Mouse (Mus musculus): ENCODE results near the gene Ltc4s.

The Ltc4s gene

DNA sequence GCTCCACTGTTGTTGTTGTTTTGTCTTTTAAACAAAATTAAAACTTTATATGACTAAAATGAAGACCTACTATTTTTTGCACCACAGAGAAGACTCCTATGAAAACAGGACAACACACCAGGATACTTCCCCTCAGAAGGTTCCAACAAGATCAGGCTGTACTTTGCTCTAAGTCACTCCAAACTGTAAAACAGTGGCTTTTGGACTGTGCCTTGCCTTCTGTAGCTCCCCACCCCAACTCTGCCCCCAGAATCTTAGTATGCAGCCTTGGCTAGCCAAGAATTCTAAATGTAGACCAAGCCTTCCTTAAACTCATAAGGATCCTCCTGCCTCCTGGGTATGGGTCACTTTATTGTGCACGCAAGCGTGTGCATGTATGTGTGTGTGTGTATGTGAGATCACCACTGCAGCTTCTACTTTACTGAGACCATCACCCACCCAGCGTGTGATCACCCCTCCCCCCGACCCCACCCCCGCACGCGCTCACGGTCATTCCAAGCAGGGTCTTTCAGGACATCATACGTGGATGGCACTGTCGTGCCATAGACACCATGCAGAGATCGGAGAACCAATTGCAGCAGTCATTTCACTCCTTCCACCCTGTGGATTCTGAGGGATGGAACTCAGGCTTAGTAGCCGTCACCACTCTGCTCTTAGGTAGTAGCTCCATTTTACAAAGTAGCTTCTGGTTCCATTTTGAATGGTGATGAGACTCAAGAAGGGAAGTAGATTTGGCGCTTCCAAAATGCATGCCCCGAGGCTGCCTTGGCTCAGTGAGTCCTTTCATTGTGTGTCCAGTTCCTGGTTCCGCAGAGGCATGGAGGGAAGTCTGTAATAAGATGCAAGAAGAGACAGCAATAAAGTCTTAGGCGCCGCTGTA lies 14.4 kb downstream of the Ltc4s start:
- peak; percentile 88 for DNase-seq

DNA sequence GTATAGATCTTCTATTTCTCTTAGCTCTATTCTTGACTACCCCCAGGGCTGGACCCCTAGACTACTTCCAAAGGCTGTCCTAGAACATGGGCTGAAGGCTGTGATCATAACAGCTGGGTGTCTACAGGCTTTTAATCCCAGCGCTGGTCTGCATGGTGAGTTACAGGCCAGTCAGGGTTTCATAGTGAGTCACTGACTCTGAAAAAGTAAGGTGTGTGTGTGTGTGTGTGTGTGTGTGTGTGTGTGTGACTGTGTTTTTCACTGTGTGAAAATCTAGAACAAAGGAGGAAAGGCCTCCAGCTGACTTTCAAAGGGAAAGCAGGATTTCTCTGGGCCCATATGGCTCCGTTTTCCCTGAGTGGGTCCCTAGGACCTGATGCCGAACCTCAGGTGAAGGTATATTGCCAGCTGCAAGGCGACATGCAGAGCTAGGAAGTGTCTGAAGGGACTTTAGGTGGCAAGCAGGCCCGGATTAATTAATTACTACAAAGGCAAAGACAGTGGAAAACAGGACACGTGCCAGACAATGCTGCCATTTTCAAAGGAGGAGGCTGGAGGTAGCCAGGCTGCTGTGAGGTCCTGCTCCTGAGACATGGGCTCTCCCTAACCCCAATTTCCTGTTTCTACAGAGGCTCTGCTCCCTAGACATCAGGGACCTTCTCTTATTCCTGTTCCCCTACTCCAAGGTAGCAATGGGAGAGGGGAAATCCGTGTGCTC lies 15.7 kb downstream of the Ltc4s start:
- peak; percentile 87 for DNase-seq

- DNase-seq: peak; percentile 90
Observed at GRCm38 (mm10) chr11:50219833-50220232, 18.6 kb downstream of the Ltc4s start.

DNA sequence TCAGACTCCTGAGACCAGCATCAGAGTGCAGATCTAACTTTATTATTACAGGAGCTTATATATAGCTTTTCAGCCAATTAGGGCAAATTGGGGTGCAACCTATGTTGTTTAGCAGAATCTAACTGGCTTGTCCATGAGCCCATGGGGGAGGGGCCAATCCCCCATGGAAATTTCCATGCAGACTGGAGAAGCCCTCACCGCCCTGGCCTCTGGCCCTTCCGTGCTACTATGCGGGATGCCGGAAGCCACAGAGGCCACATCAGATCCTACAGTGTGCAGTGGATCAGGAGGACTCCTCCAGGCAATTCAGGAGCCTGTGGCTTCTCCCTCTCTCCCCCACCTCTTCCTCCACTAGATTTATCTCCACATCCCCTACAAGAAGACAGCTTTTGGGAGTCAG lies 20.6 kb downstream of the Ltc4s start:
- DNase-seq: peak; percentile 93

- DNase-seq: no peak
Observed at GRCm38 (mm10) chr11:50216724-50217366, 21.6 kb downstream of the Ltc4s start.

- DNase-seq: peak; percentile 91
Observed at GRCm38 (mm10) chr11:50215633-50216032, 22.8 kb downstream of the Ltc4s start.

DNA sequence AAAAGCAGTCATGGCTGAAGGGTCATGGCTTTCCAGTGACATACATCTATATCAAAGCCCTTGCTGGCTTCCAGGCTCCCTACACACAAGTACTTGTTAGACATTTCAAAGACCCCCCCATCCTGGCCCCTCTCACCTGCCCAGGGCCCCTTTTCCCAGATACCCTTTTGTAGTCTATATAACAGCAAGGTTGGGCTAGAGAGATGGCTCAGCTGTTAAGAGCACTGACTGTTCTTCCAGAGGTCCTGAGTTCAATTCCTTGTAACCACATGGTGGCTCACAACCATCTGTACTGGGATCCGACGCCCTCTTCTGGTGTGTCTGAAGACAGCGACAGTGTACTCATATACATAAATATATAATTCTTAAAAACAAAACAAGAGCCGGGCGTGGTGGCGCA lies 23.8 kb downstream of the Ltc4s start:
- peak; percentile 91 for DNase-seq

DNA sequence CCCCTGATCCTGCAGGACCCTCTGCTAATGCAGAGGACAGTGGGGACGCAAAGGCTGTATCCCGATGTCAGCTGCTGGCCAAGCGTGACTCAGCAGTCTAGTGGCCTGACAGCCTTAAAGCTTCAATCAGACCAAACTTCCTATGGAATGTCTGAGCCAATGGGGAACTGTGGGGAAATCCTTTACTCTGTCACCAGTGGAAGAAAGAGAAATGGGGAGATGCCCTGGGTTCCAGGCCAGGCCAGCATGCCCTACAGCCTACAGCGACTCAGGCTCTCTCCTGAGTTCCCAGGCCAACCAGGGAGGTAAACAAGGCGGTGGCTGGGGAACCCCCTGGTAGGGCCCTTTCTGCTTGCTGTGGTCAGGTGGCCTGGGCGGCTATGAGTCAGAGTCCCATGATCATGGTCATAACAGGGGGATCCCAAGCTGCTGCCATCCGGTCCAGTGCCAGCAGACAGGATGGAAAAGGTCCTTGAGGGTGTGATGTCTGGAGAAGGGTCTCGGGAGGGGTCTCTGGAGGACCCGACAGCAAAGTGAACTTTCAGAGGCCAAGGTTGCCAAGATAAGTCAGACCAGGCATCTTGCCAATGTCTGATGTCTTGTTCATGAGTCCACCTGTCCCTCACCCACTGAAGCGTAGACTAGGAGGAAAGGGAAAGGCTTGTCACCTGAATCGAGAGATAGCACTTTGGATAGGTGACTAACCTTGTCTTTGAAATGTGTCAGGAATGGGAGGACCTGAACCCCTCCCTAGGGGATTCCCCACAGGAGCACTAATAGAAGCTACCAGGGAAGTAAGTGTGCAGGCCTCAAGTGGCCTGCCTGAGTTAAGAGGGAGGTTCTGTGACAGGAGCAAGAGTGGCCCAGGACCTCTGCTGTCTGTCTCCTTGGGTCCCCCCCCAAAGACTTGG lies 25.3 kb downstream of the Ltc4s start:
- DNase-seq: peak; percentile 100

DNA sequence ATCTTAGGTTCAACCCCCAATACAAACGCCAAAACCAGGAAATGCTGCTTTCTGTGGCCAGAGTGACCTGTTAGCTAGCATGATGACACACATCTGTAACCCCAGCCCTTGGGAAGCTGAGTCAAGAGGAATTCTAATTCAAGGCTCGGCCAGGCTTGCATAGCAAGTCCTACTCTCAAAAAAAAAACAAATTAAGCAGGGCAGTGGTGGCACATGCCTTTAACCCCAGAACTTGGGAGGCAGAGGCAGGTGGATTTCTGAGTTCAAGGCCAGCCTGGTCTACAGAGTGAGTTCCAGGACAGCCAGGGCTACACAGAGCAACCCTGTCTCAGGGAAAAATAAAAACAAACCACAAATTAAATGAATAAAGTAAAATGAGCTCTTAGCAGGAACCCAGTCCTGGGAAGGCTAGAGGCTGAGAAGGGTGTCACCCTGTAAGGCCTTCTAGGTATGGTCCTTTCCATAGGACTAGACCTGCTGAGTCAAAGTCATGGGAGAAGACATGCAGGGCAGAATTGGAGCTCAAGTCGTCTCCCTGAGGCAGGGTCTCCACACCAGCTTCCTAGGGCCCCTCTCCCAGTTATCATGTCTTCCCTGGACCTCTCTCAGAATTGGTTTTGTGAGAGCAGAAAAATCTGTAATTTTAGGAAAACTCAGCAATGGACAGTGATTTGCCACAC lies 26.2 kb downstream of the Ltc4s start:
- peak; percentile 93 for DNase-seq

- no peak for DNase-seq
Observed at GRCm38 (mm10) chr11:50211322-50212059, 26.9 kb downstream of the Ltc4s start.

- DNase-seq: peak; percentile 99
Observed at GRCm38 (mm10) chr11:50210505-50211151, 27.8 kb downstream of the Ltc4s start, which contains the start of the genes Sqstm1 and Mgat4b. TSS of gene Sqstm1 (minus strand) at chr11:50210827. TSS of gene Mgat4b (plus strand) at chr11:50210890.

DNA sequence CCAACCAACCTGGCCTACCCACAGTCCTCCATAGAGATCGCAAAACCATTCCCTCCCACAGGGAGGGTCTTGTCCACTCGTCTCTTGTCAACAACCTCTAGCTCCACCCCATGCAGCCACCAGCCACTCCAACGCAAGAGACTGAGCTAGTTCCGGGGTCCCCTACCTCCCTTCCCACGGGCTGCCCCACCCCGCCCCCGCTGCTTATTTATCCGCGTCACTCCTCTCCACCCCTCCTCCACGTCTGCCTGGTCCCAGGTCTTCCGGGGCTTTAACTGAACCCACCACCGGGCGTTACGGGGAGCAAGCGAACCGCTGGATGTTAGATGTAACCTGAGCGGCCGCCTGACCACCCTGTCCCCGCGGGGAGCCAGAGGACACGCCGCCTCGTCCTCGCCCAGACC lies 28.3 kb downstream of the Ltc4s start:
- peak; percentile 100 for DNase-seq

DNA sequence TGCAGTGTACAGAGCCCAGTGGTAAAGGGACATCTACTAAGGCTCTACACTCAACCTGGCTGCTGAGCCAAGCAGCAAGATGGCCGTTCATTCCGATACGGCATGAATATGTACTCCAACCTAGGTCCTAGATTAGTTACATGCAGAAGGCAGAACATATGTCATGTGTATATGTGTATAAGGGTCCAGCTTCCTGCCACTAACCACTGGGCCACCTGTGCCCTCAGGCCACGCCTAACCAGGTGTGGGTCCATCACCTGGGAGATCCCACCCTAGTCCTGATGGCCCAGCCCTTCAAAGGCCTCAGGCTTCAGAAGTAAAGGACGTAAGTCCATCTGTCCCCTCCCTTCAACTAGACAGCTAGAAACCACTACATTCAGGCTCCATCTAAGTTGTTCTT lies 30.4 kb downstream of the Ltc4s start:
- peak; percentile 89 for DNase-seq

GRCm38 (mm10) chr11:50207344-50207743 lies 31.1 kb downstream of the Ltc4s start:
- DNase-seq: no peak

DNA sequence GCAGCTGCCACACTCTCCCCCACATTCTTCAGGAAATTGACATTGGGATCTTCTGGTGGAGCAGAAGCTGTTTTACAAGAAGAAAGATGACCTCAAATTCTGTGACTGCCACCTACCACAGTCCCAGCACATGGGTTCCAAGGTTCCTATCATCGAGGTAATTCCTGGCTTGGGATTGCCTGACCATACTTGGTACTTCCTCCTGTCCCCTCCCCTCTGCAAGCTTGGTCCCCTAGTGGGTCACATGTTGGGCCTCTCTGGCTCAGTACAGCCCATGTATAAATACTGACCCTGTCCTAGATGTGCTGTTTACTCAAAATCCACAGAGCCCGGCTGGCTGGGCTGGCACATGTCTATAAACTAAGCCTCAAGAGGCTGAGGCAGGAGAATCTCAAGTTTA lies 32.4 kb downstream of the Ltc4s start:
- peak; percentile 90 for DNase-seq

GRCm38 (mm10) chr11:50205434-50205833 lies 33.0 kb downstream of the Ltc4s start:
- peak; percentile 94 for DNase-seq

DNA sequence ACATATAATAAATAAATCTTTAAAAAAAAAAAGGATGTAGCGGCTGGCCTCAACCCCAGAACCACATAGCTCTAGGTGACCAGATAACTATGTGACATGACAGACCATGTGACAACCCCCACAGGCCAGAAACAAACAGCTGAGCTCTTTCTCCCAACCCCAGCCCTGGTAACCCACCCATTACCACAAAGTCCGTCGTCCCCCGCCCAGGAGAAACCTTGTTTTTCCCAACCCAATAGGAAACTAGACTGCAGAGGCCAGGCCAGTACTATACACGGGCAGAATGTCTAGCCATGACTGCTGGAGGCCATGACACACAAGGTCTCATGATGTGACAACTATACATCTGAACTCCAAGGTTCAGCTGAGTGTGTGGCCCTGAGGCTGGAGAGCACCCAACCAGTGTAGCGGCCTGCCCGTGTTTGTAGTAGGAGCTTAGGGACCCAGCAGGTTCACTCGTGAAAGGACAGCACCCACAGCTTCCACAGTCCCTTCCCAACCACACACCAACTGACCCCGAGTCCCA lies 35.1 kb downstream of the Ltc4s start:
- DNase-seq: peak; percentile 91

- no peak for DNase-seq
Observed at GRCm38 (mm10) chr11:50201590-50201989, 36.8 kb downstream of the Ltc4s start.

- DNase-seq: no peak
Observed at GRCm38 (mm10) chr11:50200613-50201012, 37.8 kb downstream of the Ltc4s start.

- no peak for DNase-seq
Observed at GRCm38 (mm10) chr11:50198916-50199315, 39.5 kb downstream of the Ltc4s start.
